Mouse (Mus musculus): ENCODE measurements around the gene Qrfpr. TPM values are rescaled to one million over a fixed set of nuclear protein-coding genes. Genes with fewer than 3 reads are reported as not detected.

Qrfpr gene
- polyA plus RNA-seq, 1 experiment from 2014 or later, result 0.13 TPM

DNA sequence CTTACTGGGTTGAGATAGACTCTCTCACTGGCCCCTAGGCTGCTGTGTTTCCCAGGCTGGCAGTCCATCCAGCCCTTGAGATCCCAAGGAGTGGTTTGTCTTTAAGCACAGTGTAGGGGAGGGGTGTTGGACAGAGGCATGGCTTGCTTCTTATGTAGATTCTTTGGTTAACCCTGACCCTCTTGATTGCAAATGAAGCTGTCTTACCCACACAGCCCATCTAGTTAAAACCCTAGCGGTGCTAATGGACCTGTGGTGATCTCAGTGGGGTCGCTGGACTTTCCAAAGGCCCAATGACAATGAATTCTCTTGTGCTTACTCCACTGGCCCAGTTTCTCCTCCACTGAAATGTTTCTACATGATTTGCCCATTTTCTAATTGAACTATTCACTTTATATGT, 1.2 kb upstream of the Qrfpr start:
- Histone ChIP-seq H3K27me3 (ENCODE audit: insufficient read depth, low read length) (peaks cover 24% of the 10 kb centered on the region), H3K9ac (no peak overlapping the region), H3K27ac (ENCODE audit: low read depth) (no peak overlapping the region), H3K4me3 (ENCODE audit: low read depth, low read length) (no peak overlapping the region), H3K4me2 (no peak overlapping the region), H3K36me3 (ENCODE audit: insufficient read depth) (no peaks in the 10 kb centered on the region), H3K4me1 (ENCODE audit: insufficient read depth) (no peaks in the 10 kb centered on the region), H3K9me3 (ENCODE audit: low read depth, low read length) (no peaks in the 10 kb centered on the region)
- DNase-seq (no peak), ATAC-seq (ENCODE audit: insufficient read depth) (no peak)
- WGBS, result 26% methylated on average over 2 of the region's 2 CpGs
- no peak for TF ChIP-seq CTCF (IDR thresholded peaks at IDR 0.05; ENCODE audit: low read depth)

- Histone ChIP-seq H3K9me3 (ENCODE audit: low read depth, low read length) (no peaks in the 10 kb centered on the region), H3K9ac (no peak overlapping the region), H3K4me2 (no peak overlapping the region), H3K4me3 (ENCODE audit: low read depth, low read length) (no peak overlapping the region), H3K27ac (ENCODE audit: low read depth) (no peak overlapping the region), H3K4me1 (ENCODE audit: insufficient read depth) (no peaks in the 10 kb centered on the region), H3K36me3 (ENCODE audit: insufficient read depth) (no peaks in the 10 kb centered on the region), H3K27me3 (ENCODE audit: insufficient read depth, low read length) (no peaks in the 10 kb centered on the region)
- ATAC-seq (ENCODE audit: insufficient read depth), result no peak
- WGBS, result 67% methylated on average over 4 of the region's 4 CpGs
- no peak for DNase-seq
- no peak for TF ChIP-seq CTCF (IDR thresholded peaks at IDR 0.05; ENCODE audit: low read depth)
These were observed 9.4 kb downstream of the Qrfpr start for GRCm38 (mm10) chr3:36212758-36213157.

- ATAC-seq (ENCODE audit: insufficient read depth), result peak; percentile 67
- DNase-seq, result peak; percentile 73
- H3K4me3 ChIP-seq (ENCODE audit: low read depth, low read length), result no peak overlapping the region
- no peak overlapping the region for H3K4me2 ChIP-seq
- no peak overlapping the region for H3K27ac ChIP-seq (ENCODE audit: low read depth)
- no peaks in the 10 kb centered on the region for H3K9me3 ChIP-seq (ENCODE audit: low read depth, low read length)
- H3K27me3 ChIP-seq (ENCODE audit: insufficient read depth, low read length), result no peaks in the 10 kb centered on the region
- TF ChIP-seq CTCF (IDR thresholded peaks at IDR 0.05; ENCODE audit: low read depth), result no peak
- H3K4me1 ChIP-seq (ENCODE audit: insufficient read depth), result no peaks in the 10 kb centered on the region
- WGBS, result 31% methylated on average over 2 of the region's 2 CpGs
- no peak overlapping the region for H3K9ac ChIP-seq
- no peaks in the 10 kb centered on the region for H3K36me3 ChIP-seq (ENCODE audit: insufficient read depth)
These were observed 11.2 kb downstream of the Qrfpr start for GRCm38 (mm10) chr3:36210939-36211338.

GRCm38 (mm10) chr3:36209776-36210555, 12.1 kb downstream of the Qrfpr start:
- ATAC-seq (ENCODE audit: insufficient read depth), result peak; percentile 88
- H3K9me3 ChIP-seq (ENCODE audit: low read depth, low read length), result no peaks in the 10 kb centered on the region
- 42% methylated on average over 11 of the region's 11 CpGs for WGBS
- peak; percentile 85 for DNase-seq
- no peak overlapping the region for H3K9ac ChIP-seq
- no peak overlapping the region for H3K4me3 ChIP-seq (ENCODE audit: low read depth, low read length)
- TF ChIP-seq CTCF (IDR thresholded peaks at IDR 0.05; ENCODE audit: low read depth), result peak; percentile 61
- H3K27ac ChIP-seq (ENCODE audit: low read depth), result no peak overlapping the region
- no peaks in the 10 kb centered on the region for H3K27me3 ChIP-seq (ENCODE audit: insufficient read depth, low read length)
- no peaks in the 10 kb centered on the region for H3K4me1 ChIP-seq (ENCODE audit: insufficient read depth)
- no peak overlapping the region for H3K4me2 ChIP-seq
- no peaks in the 10 kb centered on the region for H3K36me3 ChIP-seq (ENCODE audit: insufficient read depth)

DNA sequence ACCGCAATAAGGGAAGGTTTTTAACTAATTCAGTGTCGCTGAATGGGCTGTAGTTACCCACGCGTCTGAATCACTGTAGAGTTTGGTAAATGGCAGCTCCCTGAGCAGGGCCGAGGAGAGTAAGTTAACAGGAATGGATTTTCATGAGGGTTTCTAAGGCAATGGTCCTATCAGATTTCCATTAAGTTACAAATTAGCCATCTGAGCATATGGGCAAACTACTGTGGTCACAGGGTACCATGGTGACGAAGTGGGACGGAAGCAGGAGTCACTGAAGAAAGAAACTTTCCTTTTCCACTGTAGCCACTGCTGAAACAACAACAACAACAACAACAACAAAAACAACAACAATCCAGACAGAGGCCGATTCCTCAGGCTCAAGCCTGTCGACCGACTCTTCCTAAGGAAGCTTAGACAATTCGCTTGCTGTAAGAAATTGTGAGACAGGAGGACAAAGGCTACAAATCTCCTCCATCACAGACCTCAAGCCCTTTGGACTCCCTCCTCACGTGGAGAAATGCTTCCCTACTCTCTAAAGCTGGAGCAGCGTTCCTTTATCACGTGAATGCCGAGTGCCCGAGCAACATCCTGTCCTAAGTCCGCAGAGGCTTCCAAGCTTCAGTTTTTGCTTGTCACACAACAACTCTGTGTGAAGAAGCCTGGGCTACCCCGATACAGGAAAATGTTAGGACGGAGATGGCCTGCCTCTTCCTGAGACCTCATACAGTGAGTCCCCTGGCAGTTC, 14.4 kb downstream of the Qrfpr start:
- Histone ChIP-seq H3K9ac (no peak overlapping the region), H3K4me2 (no peak overlapping the region), H3K27me3 (ENCODE audit: insufficient read depth, low read length) (no peaks in the 10 kb centered on the region), H3K4me1 (ENCODE audit: insufficient read depth) (no peaks in the 10 kb centered on the region), H3K36me3 (ENCODE audit: insufficient read depth) (no peaks in the 10 kb centered on the region), H3K27ac (ENCODE audit: low read depth) (no peak overlapping the region), H3K9me3 (ENCODE audit: low read depth, low read length) (no peaks in the 10 kb centered on the region), H3K4me3 (ENCODE audit: low read depth, low read length) (no peak overlapping the region)
- no peak for ATAC-seq (ENCODE audit: insufficient read depth)
- no peak for DNase-seq
- WGBS, result 71% methylated on average over 19 of the region's 19 CpGs
- no peak for TF ChIP-seq CTCF (IDR thresholded peaks at IDR 0.05; ENCODE audit: low read depth)

- 50% methylated on average over 7 of the region's 7 CpGs for WGBS
- Histone ChIP-seq H3K27ac (ENCODE audit: low read depth) (no peak overlapping the region), H3K4me1 (ENCODE audit: insufficient read depth) (no peaks in the 10 kb centered on the region), H3K9ac (no peak overlapping the region), H3K9me3 (ENCODE audit: low read depth, low read length) (no peaks in the 10 kb centered on the region), H3K36me3 (ENCODE audit: insufficient read depth) (no peaks in the 10 kb centered on the region), H3K4me3 (ENCODE audit: low read depth, low read length) (no peak overlapping the region), H3K4me2 (no peak overlapping the region), H3K27me3 (ENCODE audit: insufficient read depth, low read length) (no peaks in the 10 kb centered on the region)
- ATAC-seq (ENCODE audit: insufficient read depth) (peak; percentile 88), DNase-seq (peak; percentile 69)
- TF ChIP-seq CTCF (IDR thresholded peaks at IDR 0.05; ENCODE audit: low read depth), result no peak
These were observed 19.2 kb downstream of the Qrfpr start for GRCm38 (mm10) chr3:36202932-36203331.

- Histone ChIP-seq H3K27me3 (ENCODE audit: insufficient read depth, low read length) (no peaks in the 10 kb centered on the region), H3K4me2 (no peak overlapping the region), H3K4me3 (ENCODE audit: low read depth, low read length) (no peak overlapping the region), H3K36me3 (ENCODE audit: insufficient read depth) (no peaks in the 10 kb centered on the region), H3K27ac (ENCODE audit: low read depth) (no peak overlapping the region), H3K9me3 (ENCODE audit: low read depth, low read length) (no peaks in the 10 kb centered on the region), H3K9ac (no peak overlapping the region), H3K4me1 (ENCODE audit: insufficient read depth) (no peaks in the 10 kb centered on the region)
- TF ChIP-seq CTCF (IDR thresholded peaks at IDR 0.05; ENCODE audit: low read depth), result no peak
- 53% methylated on average over 5 of the region's 5 CpGs for WGBS
- DNase-seq, result no peak
- no peak for ATAC-seq (ENCODE audit: insufficient read depth)
These were observed 21.0 kb downstream of the Qrfpr start for GRCm38 (mm10) chr3:36201098-36201497.

Data from lung, embryonic 14.5 days (tissue).